Mouse (Mus musculus) liver, embryonic 14.5 days (tissue): ENCODE data around the gene Krtap5-4.
A peak's percentile ranks its signal among the peaks of the same experiment; 100 is the strongest.

Experiments
- CTCF ChIP-seq: IDR thresholded peaks from 2 replicates; pipeline ENCODE4 v1.5.1; 2016; ENCODE audit warnings: antibody characterized with exemption, low read depth, control low read depth
- EP300 ChIP-seq: IDR thresholded peaks from 2 replicates; pipeline ENCODE4 v1.6.1; 2016; ENCODE audit warnings: antibody characterized with exemption, low read depth

- TF ChIP-seq CTCF (0 out of 2 replicates have a peak, but pooled peaks have one; percentile 32), EP300 (no peak)
These were observed 19.2 kb upstream of the Krtap5-4 start for GRCm38 (mm10) chr7:142284023-142284591.
